Mouse (Mus musculus): ENCODE data around the gene Cul5.

Cul5 gene

GRCm38 (mm10) chr9:53669680-53670219 is at the start of gene Cul5:
Gene Cul5 (minus strand): TSS chr9:53670014.
- in situ Hi-C loops (cut with MboI; ENCODE audit: low pct_unique_long_range_greater_than_20kb in 1 of 2, low sequenced_read_pairs in 2 of 2, unreplicated experiment in 1 of 2) = no loop called here

GRCm38 (mm10) chr9:53705992-53706696 is 36.3 kb upstream of the Cul5 start, which contains the start of gene Rab39:
Gene Rab39 (minus strand): TSS chr9:53706232.
- in situ Hi-C loops (cut with MboI; ENCODE audit: low pct_unique_long_range_greater_than_20kb in 1 of 2, low sequenced_read_pairs in 2 of 2, unreplicated experiment in 1 of 2) = no loop called here

DNA sequence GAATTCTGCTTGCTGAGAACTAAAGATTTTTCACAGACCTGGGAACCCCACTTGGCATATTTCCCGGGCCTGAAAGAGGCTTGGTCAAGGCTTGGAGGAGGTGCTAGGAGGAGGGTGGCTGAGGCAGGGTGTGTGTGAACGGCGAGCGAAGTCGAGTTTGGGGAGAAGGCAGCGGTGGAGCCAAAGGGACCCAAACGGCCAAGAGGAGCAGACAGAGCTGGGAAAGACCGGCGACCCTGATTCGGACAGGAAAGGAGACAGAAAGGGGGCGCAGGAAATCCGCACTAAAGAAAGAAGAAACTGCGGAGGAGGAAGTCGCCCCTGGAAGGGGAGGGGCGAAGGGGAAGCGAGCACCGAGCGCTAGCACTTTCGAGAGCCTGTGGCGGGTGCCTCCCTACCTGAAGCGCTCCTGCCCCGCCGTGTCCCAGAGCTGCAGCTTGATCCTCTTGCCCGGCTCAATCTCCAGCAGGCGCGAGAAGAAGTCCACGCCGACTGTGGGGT is 35.7 kb upstream of the Cul5 start:
- in situ Hi-C loops (cut with MboI; ENCODE audit: low pct_unique_long_range_greater_than_20kb in 1 of 2, low sequenced_read_pairs in 2 of 2, unreplicated experiment in 1 of 2) = no loop called here

DNA sequence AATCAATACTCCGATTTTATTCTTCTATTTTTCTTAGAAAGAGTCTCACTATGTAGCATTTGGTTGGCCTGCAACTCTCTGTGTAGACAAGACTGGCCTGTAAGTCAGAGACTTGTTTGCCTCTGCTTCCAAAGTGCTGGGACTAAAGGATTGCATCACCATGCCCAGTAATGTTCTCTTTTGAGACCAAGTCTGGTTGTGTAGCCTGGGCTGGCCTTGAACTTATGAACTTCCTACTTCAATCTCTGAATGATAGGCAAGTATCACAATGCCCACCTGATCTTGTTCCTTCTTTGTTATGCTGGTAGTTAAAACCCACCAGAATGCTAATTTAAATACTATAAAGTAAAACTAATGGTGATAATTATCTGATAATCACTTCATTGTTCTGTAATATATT is 33.2 kb upstream of the Cul5 start:
- in situ Hi-C loops (cut with MboI; ENCODE audit: low pct_unique_long_range_greater_than_20kb in 1 of 2, low sequenced_read_pairs in 2 of 2, unreplicated experiment in 1 of 2) = no loop called here

- in situ Hi-C loops (cut with MboI; ENCODE audit: low pct_unique_long_range_greater_than_20kb in 1 of 2, low sequenced_read_pairs in 2 of 2, unreplicated experiment in 1 of 2) = no loop called here
These were observed 30.7 kb upstream of the Cul5 start for GRCm38 (mm10) chr9:53700496-53700895.

GRCm38 (mm10) chr9:53695846-53696245 is 26.0 kb upstream of the Cul5 start:
- in situ Hi-C loops (cut with MboI; ENCODE audit: low pct_unique_long_range_greater_than_20kb in 1 of 2, low sequenced_read_pairs in 2 of 2, unreplicated experiment in 1 of 2) = no loop called here

DNA sequence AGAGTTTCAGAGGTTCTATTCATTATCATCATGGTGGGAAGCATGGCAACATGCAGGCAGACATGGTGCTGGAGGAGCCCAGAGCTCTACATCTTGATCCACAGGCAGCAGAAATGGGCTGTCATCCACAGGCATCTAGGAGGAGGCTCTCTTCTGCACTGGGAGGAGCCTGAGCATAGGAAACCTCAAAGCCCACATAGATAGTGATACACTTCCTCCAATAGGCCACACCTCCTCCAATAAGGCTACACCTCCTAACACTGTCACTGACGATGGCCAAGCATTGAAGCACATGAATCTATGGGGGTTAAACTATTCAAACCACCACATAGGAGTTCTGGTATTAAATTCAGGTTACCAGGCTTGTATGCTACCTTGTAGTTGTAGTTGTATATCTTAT is 23.9 kb upstream of the Cul5 start:
- in situ Hi-C loops (cut with MboI; ENCODE audit: low pct_unique_long_range_greater_than_20kb in 1 of 2, low sequenced_read_pairs in 2 of 2, unreplicated experiment in 1 of 2) = no loop called here

- in situ Hi-C loops (cut with MboI; ENCODE audit: low pct_unique_long_range_greater_than_20kb in 1 of 2, low sequenced_read_pairs in 2 of 2, unreplicated experiment in 1 of 2) = no loop called here
These were observed 22.2 kb upstream of the Cul5 start for GRCm38 (mm10) chr9:53691745-53692670.

DNA sequence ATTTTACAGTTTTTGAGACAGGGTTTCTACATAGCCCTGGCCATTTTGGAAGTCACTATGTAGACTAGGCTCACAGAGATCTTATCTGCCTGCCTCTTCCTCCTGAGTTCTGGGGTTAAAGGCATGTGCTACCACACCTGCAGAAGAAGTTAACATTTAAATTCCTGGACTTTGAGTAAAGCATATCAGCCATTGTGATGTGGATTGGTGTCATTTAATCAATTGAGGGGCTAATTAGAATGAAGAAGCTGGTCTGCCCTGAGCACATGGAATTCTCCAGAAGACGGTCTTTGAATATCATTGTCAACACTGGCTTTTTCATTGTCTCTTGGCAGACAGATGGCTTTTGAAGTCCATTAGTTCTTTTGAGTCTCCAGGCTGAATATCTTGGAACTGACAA is 11.0 kb upstream of the Cul5 start:
- in situ Hi-C loops (cut with MboI; ENCODE audit: low pct_unique_long_range_greater_than_20kb in 1 of 2, low sequenced_read_pairs in 2 of 2, unreplicated experiment in 1 of 2) = no loop called here

DNA sequence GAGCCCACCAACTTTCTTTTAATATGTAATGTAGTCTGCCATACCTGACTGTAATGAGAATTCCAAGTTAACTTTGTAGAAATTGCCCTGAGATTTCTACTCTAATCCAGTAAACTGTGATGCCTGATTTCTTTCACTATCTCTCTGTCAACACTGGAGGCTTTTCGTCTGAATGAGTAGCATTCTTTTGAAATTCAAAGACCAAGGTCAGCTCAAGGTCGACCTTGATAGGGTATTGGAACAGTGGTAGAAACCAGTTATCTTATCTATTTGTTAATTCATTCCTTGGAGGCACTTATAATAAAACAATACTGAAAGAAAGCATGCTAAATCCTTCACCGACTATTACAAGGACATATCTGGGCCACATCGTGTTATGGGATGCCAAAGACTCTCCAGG is 7.1 kb upstream of the Cul5 start:
- in situ Hi-C loops (cut with MboI; ENCODE audit: low pct_unique_long_range_greater_than_20kb in 1 of 2, low sequenced_read_pairs in 2 of 2, unreplicated experiment in 1 of 2) = no loop called here

DNA sequence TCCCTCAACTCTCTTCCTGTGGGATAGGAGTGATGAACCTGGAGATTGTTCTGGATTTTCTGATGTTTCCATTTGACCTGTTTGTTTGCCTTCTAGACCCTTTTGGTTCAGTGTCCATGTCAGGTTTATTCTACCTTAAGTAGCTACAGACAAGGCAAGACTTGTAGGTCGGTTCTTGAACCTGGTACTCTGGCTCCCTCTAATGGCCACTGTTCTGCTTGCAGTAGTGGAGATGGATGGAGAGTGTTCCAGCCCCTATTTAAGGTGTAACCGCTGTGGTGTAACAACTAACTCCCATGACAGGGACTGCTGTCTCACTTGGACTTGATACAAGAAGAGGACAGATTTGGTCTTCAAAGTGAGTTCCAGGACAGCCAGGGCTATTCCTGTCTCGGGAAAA is 3.8 kb upstream of the Cul5 start:
- in situ Hi-C loops (cut with MboI; ENCODE audit: low pct_unique_long_range_greater_than_20kb in 1 of 2, low sequenced_read_pairs in 2 of 2, unreplicated experiment in 1 of 2) = no loop called here

DNA sequence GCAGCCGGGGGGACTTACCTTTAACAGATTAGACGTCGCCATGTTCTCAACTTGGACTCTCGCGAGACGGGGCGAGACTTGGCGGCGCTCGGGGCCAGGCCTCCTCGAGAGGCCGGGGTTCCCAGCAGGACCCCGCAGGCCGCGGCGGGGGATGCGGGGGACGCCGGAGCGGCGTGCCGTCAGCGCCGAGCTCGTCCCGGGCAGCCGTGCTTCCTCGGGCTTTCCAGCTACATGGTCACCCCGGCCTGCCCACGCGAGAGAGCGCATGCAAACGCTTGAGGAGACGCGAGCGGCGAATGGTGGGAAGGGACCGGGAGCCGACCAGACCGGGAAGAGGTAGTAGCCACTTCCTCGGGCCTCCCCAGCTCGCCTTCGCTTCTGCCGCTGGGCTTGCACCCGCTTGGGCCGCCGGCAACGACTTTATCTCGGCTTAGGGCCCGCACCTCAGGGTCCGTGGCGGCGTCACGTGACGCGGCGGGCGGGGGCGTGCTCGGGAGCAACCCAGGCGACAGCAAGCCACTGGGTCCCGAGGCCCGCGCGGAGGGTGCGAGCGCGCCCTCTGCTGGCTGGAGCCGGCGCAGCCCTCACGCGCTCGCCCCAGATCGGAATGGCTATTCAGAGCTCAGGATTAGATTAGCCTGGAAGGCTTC is 2.7 kb downstream of the Cul5 start:
- in situ Hi-C loops (cut with MboI; ENCODE audit: low pct_unique_long_range_greater_than_20kb in 1 of 2, low sequenced_read_pairs in 2 of 2, unreplicated experiment in 1 of 2) = no loop called here

DNA sequence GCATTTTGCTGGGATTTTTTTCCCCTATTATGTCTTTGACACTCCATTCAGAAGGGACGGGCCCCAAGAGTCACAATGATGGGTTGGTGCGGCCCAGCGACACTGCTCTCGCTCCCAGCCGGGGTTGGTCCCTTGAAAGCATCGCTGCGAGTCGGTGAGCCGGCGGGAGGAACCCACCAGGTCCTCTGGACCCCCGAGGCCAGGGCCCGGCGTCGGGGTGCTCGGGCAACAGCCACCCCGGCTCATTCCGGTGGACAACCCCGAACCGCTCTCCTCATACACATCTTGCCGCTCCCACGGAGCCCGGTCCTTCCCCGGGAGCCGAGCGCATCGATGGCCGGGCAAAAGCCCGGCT is 3.2 kb downstream of the Cul5 start:
- in situ Hi-C loops (cut with MboI; ENCODE audit: low pct_unique_long_range_greater_than_20kb in 1 of 2, low sequenced_read_pairs in 2 of 2, unreplicated experiment in 1 of 2) = no loop called here

- in situ Hi-C loops (cut with MboI; ENCODE audit: low pct_unique_long_range_greater_than_20kb in 1 of 2, low sequenced_read_pairs in 2 of 2, unreplicated experiment in 1 of 2) = no loop called here
These were observed 4.4 kb downstream of the Cul5 start for GRCm38 (mm10) chr9:53665428-53665827.

- in situ Hi-C loops (cut with MboI; ENCODE audit: low pct_unique_long_range_greater_than_20kb in 1 of 2, low sequenced_read_pairs in 2 of 2, unreplicated experiment in 1 of 2) = no loop called here
These were observed 5.0 kb downstream of the Cul5 start for GRCm38 (mm10) chr9:53664819-53665218.

GRCm38 (mm10) chr9:53634796-53635195 is 35.0 kb downstream of the Cul5 start:
- in situ Hi-C loops (cut with MboI; ENCODE audit: low pct_unique_long_range_greater_than_20kb in 1 of 2, low sequenced_read_pairs in 2 of 2, unreplicated experiment in 1 of 2) = loop anchor here in 1 of 2 experiments (10.0 kb wide), 1 partner anchor 80 kb away; no protein-coding TSS in a partner anchor

GRCm38 (mm10) chr9:53615246-53615645 is 54.6 kb downstream of the Cul5 start:
- in situ Hi-C loops (cut with MboI; ENCODE audit: low pct_unique_long_range_greater_than_20kb in 1 of 2, low sequenced_read_pairs in 2 of 2, unreplicated experiment in 1 of 2) = no loop called here

DNA sequence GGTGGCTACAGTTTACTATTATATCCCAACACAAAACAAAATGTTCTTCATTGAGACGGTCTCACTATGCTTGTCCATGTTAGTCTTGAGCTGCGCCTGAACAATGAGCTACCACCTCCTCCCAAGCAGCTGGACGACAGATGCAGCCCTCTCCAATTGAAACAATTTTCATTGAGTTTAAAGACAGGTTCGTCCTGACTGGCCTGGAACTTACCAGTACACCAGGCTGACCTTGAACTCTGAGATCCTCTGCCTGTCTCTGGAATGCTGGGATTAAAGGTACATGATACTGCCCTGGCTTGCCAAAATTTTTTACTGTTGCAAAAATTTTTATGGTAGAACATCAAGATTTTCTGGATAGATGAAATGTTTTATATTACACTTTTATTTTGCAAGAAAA is 55.5 kb downstream of the Cul5 start:
- in situ Hi-C loops (cut with MboI; ENCODE audit: low pct_unique_long_range_greater_than_20kb in 1 of 2, low sequenced_read_pairs in 2 of 2, unreplicated experiment in 1 of 2) = no loop called here
